Mouse (Mus musculus): ENCODE measurements around the gene Vwa7.

Vwa7 gene

GRCm38 (mm10) chr17:35068213-35068914 lies 52.0 kb downstream of the Vwa7 start:
- no peak for DNase-seq

GRCm38 (mm10) chr17:35070556-35071229 lies 54.3 kb downstream of the Vwa7 start:
- DNase-seq = no peak

- no peak for DNase-seq
These were observed 55.1 kb downstream of the Vwa7 start for GRCm38 (mm10) chr17:35071454-35071853.

GRCm38 (mm10) chr17:35074097-35074496 lies 57.7 kb downstream of the Vwa7 start:
- DNase-seq = no peak

Data from kidney, adult 9 months (tissue).